Mouse (Mus musculus) telencephalon, adult 2 months (tissue): ENCODE measurements around the gene Plekhh1.
A peak's percentile ranks its signal among the peaks of the same experiment; 100 is the strongest.
"Not testable (repeated sequence)": the region's sequence is repeated elsewhere in the genome, so short reads cannot be mapped to it uniquely, and the experiment has no call there.

Source experiments
- DNase-seq: peaks from one replicate; pipeline ENCODE4 v3.0.0-alpha.2; 2011; ENCODE audit warnings: low read depth, low spot score

The Plekhh1 gene

DNA sequence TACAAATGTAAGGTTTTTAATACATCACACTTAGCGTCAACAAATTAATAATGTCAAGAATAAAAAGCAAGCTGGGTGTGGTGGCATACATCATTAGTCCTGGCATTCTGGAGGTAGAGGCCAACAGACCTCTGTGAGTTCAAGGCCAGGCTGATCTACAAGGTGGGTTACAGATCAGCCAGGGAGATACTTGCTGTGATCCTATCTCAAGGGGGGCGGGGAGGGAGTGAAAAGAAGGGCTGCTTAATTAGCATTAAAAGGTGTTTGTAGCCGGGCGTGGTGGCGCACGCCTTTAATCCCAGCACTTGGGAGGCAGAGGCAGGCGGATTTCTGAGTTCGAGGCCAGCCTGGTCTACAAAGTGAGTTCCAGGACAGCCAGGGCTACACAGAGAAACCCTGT, 1.4 kb upstream of the Plekhh1 start:
- not testable (repeated sequence) for DNase-seq

DNA sequence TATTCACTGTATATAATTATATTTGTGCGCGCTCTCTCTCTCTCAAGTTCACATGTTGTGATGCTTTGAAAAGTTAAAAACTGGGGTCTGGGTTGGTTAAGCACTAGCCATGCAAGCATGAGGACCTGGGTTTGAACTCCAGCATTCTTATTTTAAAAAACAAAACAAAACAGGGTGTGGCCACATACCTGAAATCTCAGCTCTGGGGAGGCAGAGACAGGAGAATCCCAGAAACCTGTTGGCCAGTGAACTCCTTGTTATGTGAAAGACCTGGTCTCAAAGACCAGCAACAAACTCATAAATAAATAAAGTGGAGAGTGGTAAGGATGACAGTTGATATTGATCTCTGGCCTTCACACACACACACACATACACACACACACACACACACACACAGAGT, 5.4 kb downstream of the Plekhh1 start:
- DNase-seq = no peak

- peak; percentile 82 for DNase-seq
Observed at GRCm38 (mm10) chr12:79035349-79035748, 6.4 kb downstream of the Plekhh1 start.

DNA sequence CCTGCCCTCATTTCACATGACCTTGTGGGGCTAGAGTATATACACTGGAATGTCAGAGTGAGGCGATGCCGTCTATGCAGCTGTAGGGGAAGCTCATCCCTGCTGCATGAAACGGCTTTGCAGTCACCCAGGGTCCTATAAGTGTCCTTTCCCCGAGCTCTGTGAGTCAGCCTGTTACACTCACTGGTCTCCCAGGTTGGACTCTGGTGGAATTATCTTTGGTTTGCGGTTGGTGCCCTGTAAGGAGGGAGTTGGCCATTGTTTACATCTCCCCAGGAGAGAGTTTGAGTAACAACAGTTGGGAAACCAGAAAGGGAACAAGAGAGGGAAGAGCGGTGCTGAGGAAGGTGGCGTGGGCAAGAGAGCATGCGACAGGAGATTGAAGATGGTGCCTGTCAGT, 10.7 kb downstream of the Plekhh1 start:
- no peak for DNase-seq

DNA sequence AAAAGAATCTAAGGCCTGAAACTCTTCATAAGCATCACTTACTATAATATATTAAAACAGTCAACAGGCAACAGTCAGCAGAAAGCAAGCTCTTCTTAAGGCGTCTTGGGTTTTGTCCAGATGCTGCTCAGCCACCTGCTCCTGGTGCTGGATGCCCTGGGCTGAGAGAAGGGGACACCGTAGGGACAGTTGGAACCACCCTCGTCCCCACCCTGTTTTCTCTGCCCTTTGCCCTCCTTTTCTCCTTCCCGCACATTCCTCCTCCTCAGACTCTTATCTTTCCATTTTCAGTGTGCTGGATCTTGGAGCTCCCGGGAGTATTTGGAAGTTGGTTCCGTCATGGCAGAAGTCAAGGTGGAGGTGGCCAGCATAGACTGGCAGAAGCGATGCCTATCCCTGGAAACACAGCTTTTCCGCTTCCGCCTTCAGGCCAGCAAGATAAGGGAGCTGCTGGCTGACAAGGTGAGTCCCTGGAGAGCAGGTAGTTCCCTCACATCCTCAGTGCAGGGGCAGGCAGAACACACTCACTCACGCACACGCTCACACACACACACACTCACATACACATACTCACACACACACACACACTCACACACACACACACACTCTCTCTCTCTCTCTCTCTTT, 11.4 kb downstream of the Plekhh1 start:
- DNase-seq = no peak

- DNase-seq = no peak
Observed at GRCm38 (mm10) chr12:79041436-79041835, 12.5 kb downstream of the Plekhh1 start.

DNA sequence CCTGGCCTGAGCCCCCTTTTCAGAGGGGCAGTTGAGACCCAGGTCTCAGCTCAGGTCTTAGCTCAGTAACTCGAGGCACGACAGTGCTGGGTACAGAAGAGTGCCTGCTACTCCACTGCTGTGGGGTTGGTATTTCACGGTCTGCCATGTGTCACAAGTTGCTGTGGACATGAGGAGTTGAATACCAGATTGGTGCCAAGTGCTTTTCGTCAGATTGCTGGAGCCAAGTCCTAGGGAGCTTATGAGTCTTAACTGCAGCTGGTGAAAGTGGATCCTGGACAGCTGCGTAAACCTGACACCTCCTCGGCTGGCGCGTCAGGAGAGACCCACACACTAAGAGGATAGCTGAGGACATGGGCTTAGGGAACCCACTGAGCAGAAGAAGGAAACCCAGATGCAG, 15.7 kb downstream of the Plekhh1 start:
- DNase-seq = peak; percentile 32

DNA sequence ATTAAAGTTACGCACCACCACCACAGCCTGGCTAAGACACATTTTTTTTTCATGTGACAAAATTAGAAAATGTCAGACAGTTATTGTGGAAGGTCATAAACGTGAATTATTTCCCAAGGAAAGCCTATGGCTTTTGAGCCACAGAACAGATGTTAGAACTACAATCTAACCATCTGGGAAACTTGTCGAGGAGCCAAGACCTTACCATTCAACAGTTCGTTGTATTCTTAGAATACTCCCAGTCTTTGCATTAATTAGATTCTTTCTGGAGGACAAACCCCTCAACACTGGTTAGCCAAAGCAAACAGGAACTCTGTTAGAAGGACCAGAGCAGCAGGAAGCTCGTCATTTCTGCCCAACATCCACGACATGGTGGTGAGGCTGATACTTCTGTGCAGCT, 17.2 kb downstream of the Plekhh1 start:
- DNase-seq = peak; percentile 21

DNA sequence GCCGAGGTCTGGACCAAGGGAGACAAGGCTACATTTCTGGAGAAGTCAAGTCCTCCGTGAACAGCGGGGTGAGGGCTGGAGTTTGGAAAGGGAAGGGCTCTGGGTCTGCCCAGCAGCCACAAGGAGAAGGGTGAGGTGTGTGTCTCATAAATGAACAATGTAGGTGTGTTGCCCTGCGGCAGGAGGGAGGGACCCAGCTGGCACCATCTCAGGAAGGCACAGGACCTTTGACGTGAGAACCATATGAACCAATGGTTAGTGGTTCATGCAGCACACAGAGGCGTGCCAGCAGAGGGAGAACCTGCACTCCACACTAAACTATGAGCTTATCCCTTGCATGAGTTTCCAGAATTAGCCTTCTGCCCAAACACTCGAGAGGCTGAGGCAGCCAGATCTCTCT, 18.2 kb downstream of the Plekhh1 start:
- no peak for DNase-seq

- no peak for DNase-seq
Observed at GRCm38 (mm10) chr12:79048898-79049297, 19.9 kb downstream of the Plekhh1 start.

DNA sequence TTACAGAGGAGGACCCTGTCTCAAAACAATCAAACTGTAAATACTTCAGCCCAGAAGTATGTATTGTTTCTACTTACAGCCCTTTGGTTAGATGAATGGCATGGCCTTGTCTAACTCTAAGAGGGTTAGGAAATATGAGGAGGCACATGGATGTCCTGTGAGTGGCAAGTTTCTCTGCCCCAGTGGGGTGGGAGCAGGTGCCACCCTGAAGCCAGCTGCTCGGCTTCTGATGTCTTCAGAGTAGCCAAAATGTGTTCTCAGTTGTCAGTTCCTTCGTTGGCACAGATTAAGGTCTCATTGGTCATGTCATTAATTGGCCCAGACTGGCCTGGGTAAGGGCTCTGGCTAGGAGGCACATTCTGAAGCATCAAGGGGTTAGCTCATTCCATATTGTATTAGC, 20.8 kb downstream of the Plekhh1 start:
- no peak for DNase-seq

GRCm38 (mm10) chr12:79050545-79051212, 21.7 kb downstream of the Plekhh1 start:
- no peak for DNase-seq

DNA sequence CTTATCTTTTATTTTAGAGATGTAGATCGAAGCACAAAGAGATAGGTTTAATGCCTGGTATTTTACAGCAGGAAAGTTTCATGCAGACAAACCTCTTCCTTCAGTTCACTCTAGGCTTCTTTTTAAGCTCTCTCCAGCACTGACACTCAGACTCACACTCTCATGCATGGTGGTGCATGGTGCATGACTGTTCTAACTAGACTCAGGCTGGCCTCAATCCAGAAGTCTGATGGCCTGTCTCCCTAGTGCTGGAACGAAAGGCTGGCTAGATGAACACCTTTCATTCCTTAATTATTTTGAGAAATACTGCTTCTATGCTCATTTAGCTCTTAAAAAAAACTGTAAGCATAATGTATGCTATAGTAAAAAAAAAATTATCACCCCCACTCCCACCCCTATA, 23.1 kb downstream of the Plekhh1 start:
- DNase-seq = no peak

DNA sequence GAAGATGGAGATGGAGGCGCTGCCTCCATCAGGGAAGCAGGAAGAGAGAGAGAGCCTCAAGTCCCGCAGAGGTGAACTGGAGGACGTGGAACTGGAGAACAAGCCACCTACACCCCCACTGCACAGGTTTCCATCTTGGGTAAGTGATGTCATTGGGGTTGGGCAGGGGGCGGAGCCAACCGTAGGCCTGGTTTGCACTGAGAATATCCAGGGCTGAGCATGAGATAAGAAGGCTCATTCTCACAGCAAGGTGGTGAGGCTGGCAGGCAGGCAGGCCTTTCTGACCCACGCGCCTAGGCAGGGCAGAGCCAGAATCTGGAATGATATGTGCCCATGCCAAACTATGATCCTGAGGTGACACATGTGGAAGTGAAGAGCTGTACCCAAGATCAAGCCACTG, 26.3 kb downstream of the Plekhh1 start:
- DNase-seq = no peak

- DNase-seq = no peak
Observed at GRCm38 (mm10) chr12:79059573-79059972, 30.6 kb downstream of the Plekhh1 start.

DNA sequence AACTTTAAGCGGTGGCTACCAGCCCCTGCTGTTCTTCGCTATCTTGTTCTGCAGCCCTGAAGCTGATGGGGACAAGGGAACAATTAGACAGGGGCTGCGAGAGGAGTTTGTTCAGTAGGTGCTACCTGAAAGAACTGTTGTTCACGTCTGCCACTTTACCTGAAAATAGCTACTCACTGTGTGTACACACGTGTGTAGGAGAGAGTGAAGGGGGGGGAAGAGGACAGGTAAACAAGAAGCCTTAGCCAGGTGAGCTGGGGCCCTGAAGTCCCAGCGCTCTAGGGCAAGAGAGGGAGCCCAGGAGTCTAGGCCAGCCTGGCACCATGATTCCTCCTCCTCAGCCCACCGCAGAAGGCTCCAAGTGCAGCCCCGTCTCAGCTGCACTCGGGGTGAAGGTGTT, 31.2 kb downstream of the Plekhh1 start:
- DNase-seq = no peak

- DNase-seq = no peak
Observed at GRCm38 (mm10) chr12:79060766-79061652, 32.0 kb downstream of the Plekhh1 start.

- no peak for DNase-seq
Observed at GRCm38 (mm10) chr12:79064451-79064850, 35.5 kb downstream of the Plekhh1 start.

DNA sequence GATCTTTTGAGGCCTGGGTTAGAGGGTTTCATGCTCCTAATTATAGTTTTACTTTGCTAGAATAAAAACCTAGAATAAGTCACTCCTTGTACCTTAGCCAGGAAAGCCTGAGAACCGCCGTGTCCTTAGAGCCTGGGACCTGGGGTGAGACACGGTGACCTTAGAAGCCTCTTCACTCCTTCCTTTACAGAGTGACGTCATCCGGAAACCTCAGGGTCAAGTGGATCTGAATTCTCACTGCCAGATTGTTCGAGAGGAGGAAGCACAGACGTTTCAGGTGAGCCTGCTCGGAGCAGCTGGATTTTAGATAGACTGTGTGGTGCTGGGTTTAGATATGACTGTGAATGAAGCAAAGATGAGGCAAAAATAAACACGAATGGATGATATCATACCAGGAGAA, 37.5 kb downstream of the Plekhh1 start:
- no peak for DNase-seq

DNA sequence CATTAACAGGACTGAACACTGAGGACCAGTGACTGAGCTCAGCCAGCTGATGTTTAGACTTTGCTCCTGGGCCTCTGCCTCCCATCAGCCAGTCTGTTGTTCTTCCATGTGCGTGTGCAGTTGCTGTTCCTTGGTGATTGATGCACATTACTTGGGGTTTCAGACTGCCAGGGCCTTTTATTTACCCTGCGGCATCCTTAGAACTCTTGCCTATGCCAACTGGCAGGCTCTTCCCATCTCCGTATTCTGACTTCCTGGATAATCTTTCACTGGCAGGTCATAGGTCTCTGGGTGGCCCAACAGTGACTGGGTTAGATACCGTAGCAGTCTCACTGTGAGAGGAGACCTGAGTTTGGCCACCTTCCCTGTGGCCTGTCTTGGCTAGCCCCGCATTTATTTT, 38.6 kb downstream of the Plekhh1 start:
- no peak for DNase-seq

DNA sequence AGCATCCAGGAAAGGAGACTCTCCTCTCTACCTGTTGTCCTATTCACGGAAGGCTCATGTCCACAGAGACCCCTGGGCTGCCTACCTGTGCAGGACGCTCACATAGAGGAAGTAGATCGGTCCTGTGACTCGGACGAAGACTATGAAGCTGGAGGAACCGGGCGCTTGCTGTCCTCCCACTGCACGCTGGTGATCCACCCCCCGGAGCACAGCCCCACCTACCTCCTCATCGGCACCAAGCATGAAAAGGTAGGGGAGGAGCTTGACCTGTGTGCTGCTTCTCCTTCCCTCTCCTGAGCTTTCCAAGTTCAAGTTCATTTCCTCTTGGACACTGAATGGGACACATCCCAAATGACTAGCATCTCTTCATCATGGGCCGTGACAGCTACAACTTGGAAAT, 39.3 kb downstream of the Plekhh1 start:
- DNase-seq = no peak

DNA sequence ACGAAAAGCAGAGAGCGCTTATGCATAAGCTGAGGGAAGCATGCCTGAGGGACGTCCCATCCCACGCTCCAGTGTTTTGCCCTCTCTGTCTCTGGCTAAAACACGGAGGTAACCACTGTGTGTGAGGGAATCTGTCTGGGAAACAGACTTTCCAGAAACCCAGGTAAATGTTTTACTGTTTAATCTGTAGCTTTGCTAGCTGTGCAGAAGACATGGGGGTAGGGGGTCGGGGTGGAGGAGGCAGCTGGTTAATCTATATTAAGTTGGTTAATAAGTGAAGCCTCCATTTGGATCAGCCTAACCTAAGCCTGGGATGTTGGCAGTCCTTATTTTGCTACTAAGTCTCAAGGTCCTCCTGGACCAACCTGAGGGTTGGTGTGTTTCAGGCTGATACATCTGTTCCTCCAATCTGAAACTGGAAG, 40.2 kb downstream of the Plekhh1 start:
- DNase-seq = no peak

DNA sequence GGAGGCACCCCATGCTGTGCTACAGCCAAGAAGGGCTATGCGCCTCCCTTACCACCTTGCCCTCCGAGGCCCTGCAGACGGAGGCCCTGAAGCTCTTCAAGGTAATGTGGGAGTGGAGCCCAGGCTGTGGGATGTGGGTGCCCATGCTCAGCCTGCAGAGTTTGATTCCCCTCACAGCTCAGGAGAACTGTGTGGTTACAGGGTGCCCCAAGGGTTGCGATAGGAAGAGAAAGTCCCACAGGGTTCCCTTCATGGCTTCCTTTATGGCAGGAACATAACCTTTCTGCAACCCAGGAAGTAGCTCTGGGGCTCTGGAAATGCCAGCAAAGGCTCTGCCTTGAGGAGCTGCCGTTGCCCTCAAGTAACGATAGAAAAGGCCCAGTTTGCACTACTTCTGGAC, 41.0 kb downstream of the Plekhh1 start:
- DNase-seq = no peak
